Mouse (Mus musculus): Measurements from ENCODE around the gene Zfp979. TPM values are rescaled to one million over a fixed set of nuclear protein-coding genes. Genes with fewer than 3 reads are reported as not detected.

Zfp979 gene
- 0.07 TPM in 1 of 2 replicates, not detected in the other for polyA plus RNA-seq (2012; ENCODE audit: low replicate concordance)

GRCm38 (mm10) chr4:147642413-147642812 is at the start of gene Zfp979:
TSS of gene Zfp979 (minus strand) at chr4:147642513.

Other genes starting within 250 kb of the Zfp979 start
- gene Zfp982, start 150.1 kb downstream of the Zfp979 start, polyA plus RNA-seq (2012; ENCODE audit: low replicate concordance) = not detected in 2 replicates
- 0.14 TPM in 1 of 2 replicates, not detected in the other for gene Gm16503, start 102.3 kb downstream of the Zfp979 start, polyA plus RNA-seq (2012; ENCODE audit: low replicate concordance)
- gene Zfp985, start 89.2 kb downstream of the Zfp979 start, polyA plus RNA-seq (2012; ENCODE audit: low replicate concordance) = not detected in 2 replicates
- not detected in 2 replicates for gene Zfp534, start 60.0 kb upstream of the Zfp979 start, polyA plus RNA-seq (2012; ENCODE audit: low replicate concordance)
- 0.97 and 5.5 TPM in 2 replicates for gene Zfp984, start 167.3 kb upstream of the Zfp979 start, polyA plus RNA-seq (2012; ENCODE audit: low replicate concordance)
- gene Zfp933, start 205.9 kb upstream of the Zfp979 start, polyA plus RNA-seq (2012; ENCODE audit: low replicate concordance) = 0.33 TPM in 1 of 2 replicates, not detected in the other
- 164 and 215 TPM in 2 replicates for gene Miip, start 226.3 kb upstream of the Zfp979 start, polyA plus RNA-seq (2012; ENCODE audit: low replicate concordance)
- 0.34 and 0.38 TPM in 2 replicates for gene Fv1, start 226.5 kb upstream of the Zfp979 start, polyA plus RNA-seq (2012; ENCODE audit: low replicate concordance)

All from leukemia stem cell, adult 10-12 weeks (primary cell).